Mouse (Mus musculus) adrenal gland, adult 8-10 months (tissue): ENCODE results near the gene Hrnr. TPM values are rescaled to one million over a fixed set of nuclear protein-coding genes. Genes with fewer than 3 reads are reported as not detected.
A peak's percentile ranks its signal among the peaks of the same experiment; 100 is the strongest.

Experiments
- DNase-seq: peaks from one replicate; pipeline ENCODE4 v3.0.0; 2022
- total RNA-seq, 4 experiments: library from RNA; stranded (reverse); gene quantifications; 2 replicates each; pipeline ENCODE4 v1.2.4; 2022

Gene Hrnr
- not detected for total RNA-seq

GRCm38 (mm10) chr3:93319449-93319848 lies at the start of gene Hrnr:
Gene Hrnr, plus strand, starts transcription at chr3:93319749.
- DNase-seq = no peak

- DNase-seq = no peak
Measured at GRCm38 (mm10) chr3:93273223-93273622, 46.3 kb upstream of the Hrnr start, which contains the start of gene Flg. Gene Flg, plus strand, starts transcription at chr3:93273523.

GRCm38 (mm10) chr3:93297542-93297941 lies 22.0 kb upstream of the Hrnr start:
- DNase-seq = no peak

GRCm38 (mm10) chr3:93299832-93300231 lies 19.7 kb upstream of the Hrnr start:
- no peak for DNase-seq

- no peak for DNase-seq
Measured at GRCm38 (mm10) chr3:93301896-93302295, 17.7 kb upstream of the Hrnr start.

- no peak for DNase-seq
Measured at GRCm38 (mm10) chr3:93306142-93306541, 13.4 kb upstream of the Hrnr start.

GRCm38 (mm10) chr3:93311371-93311770 lies 8.2 kb upstream of the Hrnr start:
- DNase-seq = no peak

GRCm38 (mm10) chr3:93314388-93314787 lies 5.2 kb upstream of the Hrnr start:
- no peak for DNase-seq

GRCm38 (mm10) chr3:93337749-93338148 lies 18.2 kb downstream of the Hrnr start:
- no peak for DNase-seq

- DNase-seq = no peak
Measured at GRCm38 (mm10) chr3:93340021-93340420, 20.5 kb downstream of the Hrnr start.

- no peak for DNase-seq
Measured at GRCm38 (mm10) chr3:93346896-93347295, 27.3 kb downstream of the Hrnr start.

- peak; percentile 8 for DNase-seq
Measured at GRCm38 (mm10) chr3:93360045-93360444, 40.5 kb downstream of the Hrnr start.

- DNase-seq = no peak
Measured at GRCm38 (mm10) chr3:93361933-93362574, 42.5 kb downstream of the Hrnr start.

- DNase-seq = no peak
Measured at GRCm38 (mm10) chr3:93366966-93367575, 47.5 kb downstream of the Hrnr start.

GRCm38 (mm10) chr3:93368171-93368570 lies 48.6 kb downstream of the Hrnr start:
- no peak for DNase-seq

GRCm38 (mm10) chr3:93373416-93373815 lies 53.9 kb downstream of the Hrnr start:
- DNase-seq = no peak

GRCm38 (mm10) chr3:93375196-93375595 lies 55.6 kb downstream of the Hrnr start:
- DNase-seq = no peak

- DNase-seq = no peak
Measured at GRCm38 (mm10) chr3:93375601-93376000, 56.1 kb downstream of the Hrnr start.

- no peak for DNase-seq
Measured at GRCm38 (mm10) chr3:93378146-93378545, 58.6 kb downstream of the Hrnr start.

Other genes with a start within 250 kb of the Hrnr start
- not detected for gene Crnn, start 175.0 kb upstream of the Hrnr start, total RNA-seq
- gene Flg2, start 122.5 kb upstream of the Hrnr start, total RNA-seq = not detected
- not detected for gene Flg, start 46.2 kb upstream of the Hrnr start, total RNA-seq
- not detected for gene Rptn, start 74.0 kb downstream of the Hrnr start, total RNA-seq
- gene Tchh, start 122.6 kb downstream of the Hrnr start, total RNA-seq = under 1 TPM; 0.09 to 0.56 (median 0.29) TPM
- gene Tchhl1, start 149.0 kb downstream of the Hrnr start, total RNA-seq = 1 to 10 TPM in 1 of 4 experiments, under 1 TPM in 2, not detected in 1; 0.22 to 1.6 (median 0.94) TPM
- 100 to 1,000 TPM; 161 to 194 (median 182) TPM for gene S100a11, start 200.7 kb downstream of the Hrnr start, total RNA-seq
- 100 to 1,000 TPM; 108 to 159 (median 130) TPM for gene S100a10, start 235.3 kb downstream of the Hrnr start, total RNA-seq